Mouse (Mus musculus): ENCODE measurements around the gene Ccdc43.

DNA sequence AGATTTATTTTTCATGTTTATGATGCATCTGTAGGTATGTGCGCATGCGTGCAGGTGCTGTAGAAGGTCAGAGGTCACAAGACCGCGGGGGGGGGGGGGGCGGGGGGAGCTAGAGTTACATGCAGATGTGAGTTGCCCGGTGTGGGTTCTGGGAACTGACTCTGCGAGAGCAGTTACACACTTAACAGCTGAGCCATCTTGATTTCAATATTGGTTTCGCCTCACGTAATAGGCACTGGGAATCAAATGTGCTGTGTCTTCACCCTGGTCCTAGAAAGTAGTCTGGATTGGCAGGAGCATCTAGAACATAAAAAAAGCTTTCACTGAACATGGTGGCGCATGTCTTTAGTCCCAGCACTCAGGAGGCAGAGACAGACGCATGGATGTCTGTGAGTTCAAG, 43.1 kb upstream of the Ccdc43 start:
- TF ChIP-seq POLR2A (IDR thresholded peaks at IDR 0.05; ENCODE audit: insufficient read depth, low read depth, low read length) (no peak), CTCF (IDR thresholded peaks at IDR 0.05) (no peak), EP300 (IDR thresholded peaks at IDR 0.05; ENCODE audit: insufficient read depth, low read depth, low read length) (no peak)
